In the genomic region with DNA sequence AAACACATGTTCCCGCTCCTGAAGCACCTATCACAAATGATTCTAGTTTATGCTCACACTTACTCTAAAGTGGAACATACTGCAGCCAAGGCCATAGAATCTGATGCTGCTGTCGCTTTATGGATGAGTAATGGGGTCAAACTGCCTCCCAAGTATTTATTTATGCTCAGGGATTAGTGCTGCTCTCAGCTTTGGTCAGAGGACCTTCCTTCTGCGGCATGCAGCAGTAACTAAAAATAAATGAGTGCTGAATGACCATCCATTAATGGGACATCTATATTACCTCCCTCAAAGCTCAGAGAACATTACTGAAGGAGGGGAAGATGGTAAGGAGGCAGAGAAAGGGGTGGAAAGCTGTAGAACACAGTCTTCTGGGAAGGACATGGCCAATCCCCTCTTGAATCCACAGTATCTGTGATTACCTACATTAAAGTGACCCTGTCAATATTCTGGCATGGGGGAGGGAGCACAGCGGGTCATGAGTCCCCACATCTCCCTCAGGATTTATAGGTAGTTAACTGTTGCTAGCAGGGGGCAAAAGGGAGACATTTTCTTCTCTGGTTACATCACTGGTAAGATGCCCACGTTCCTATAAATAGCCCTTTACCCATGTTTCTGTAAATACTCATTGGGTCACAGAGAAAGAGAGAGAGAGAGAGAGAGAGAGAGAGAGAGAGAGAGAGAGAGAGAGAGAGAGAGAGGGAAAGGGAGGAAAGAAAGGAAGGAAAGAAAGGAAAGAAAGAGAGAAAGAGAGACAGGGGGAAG, we compare ENCODE assay signal across 26 mouse cellular contexts. TPM values are rescaled to one million over a fixed set of nuclear protein-coding genes. Genes with fewer than 3 reads are reported as not detected.
"Had no signal": no experiment of that assay in that cellular context is flagged by ENCODE, and none has a peak within 500 bp of the region (broad histone marks: within the 10 kb centered on the region; RNA-seq: fewer than 3 reads in every experiment).

No protein-coding gene starts in this region.

- H3K27me3 ChIP-seq: kidney, embryonic 15.5 days; limb, embryonic 12.5 days; limb, embryonic 15.5 days; liver, embryonic 12.5 days; liver, embryonic 15.5 days; lung, embryonic 15.5 days; midbrain, embryonic 13.5 days had no signal

- DNase-seq: kidney, adult 8-10 months; kidney, postnatal 10 days; kidney, postnatal 36 days; left cerebral cortex, postnatal 4 days; lung, adult 18-20 months; lung, postnatal 10 days; lung, postnatal 36 days; thymus, adult 18-20 months; thymus, postnatal 36 days had no signal

- H3K27ac ChIP-seq: kidney, embryonic 15.5 days; limb, embryonic 12.5 days; limb, embryonic 15.5 days; liver, embryonic 12.5 days; liver, embryonic 15.5 days; lung, embryonic 15.5 days; midbrain, embryonic 10.5 days; midbrain, embryonic 13.5 days; stomach, postnatal 0 days had no signal

- H3K9ac ChIP-seq: kidney, embryonic 15.5 days; limb, embryonic 12.5 days; limb, embryonic 15.5 days; liver, embryonic 12.5 days; liver, embryonic 15.5 days; lung, embryonic 15.5 days; midbrain, embryonic 13.5 days had no signal

- H3K36me3 ChIP-seq: kidney, embryonic 15.5 days; limb, embryonic 12.5 days; limb, embryonic 15.5 days; liver, embryonic 12.5 days; liver, embryonic 15.5 days; lung, embryonic 15.5 days; midbrain, embryonic 10.5 days; midbrain, embryonic 13.5 days had no signal

- H3K9me3 ChIP-seq: kidney, embryonic 15.5 days; limb, embryonic 12.5 days; limb, embryonic 15.5 days; liver, embryonic 12.5 days; liver, embryonic 15.5 days; lung, embryonic 15.5 days; megakaryocyte, embryonic 14.5 days; midbrain, embryonic 10.5 days; midbrain, embryonic 13.5 days had no signal

- ATAC-seq: liver, embryonic 12.5 days; midbrain, embryonic 13.5 days; midbrain, embryonic 16.5 days had no signal

- H3K4me2 ChIP-seq: kidney, embryonic 15.5 days; limb, embryonic 12.5 days; limb, embryonic 15.5 days; liver, embryonic 12.5 days; liver, embryonic 15.5 days; lung, embryonic 15.5 days; midbrain, embryonic 13.5 days had no signal

- H3K4me1 ChIP-seq: kidney, embryonic 15.5 days; limb, embryonic 12.5 days; limb, embryonic 15.5 days; liver, embryonic 12.5 days; liver, embryonic 15.5 days; lung, embryonic 15.5 days; midbrain, embryonic 10.5 days; midbrain, embryonic 13.5 days had no signal

- H3K4me3 ChIP-seq: kidney, embryonic 15.5 days; limb, embryonic 12.5 days; limb, embryonic 15.5 days; liver, embryonic 12.5 days; liver, embryonic 15.5 days; lung, embryonic 15.5 days; megakaryocyte, embryonic 14.5 days; midbrain, embryonic 10.5 days; midbrain, embryonic 13.5 days had no signal

RNA-seq across cellular contexts. Expression of gene Gm3417, which starts 42.6 kb away (rescaled TPM):
- total RNA-seq: layer of hippocampus, postnatal 10 days; left cerebral cortex, postnatal 14 days; left cerebral cortex, postnatal 4 days; monocyte, adult 5-6 weeks had no signal
- polyA plus RNA-seq: limb, embryonic 12.5 days; limb, embryonic 15.5 days; lung, embryonic 15.5 days; midbrain, embryonic 16.5 days; neural tube, embryonic 11.5 days; neural tube, embryonic 14.5 days; urinary bladder, adult 2 months had no signal
